Mouse (Mus musculus) heart, adult 8-10 months (tissue): ENCODE results near the gene Syt1. TPM values are rescaled to one million over a fixed set of nuclear protein-coding genes. Genes with fewer than 3 reads are reported as not detected.

Source experiments
- DNase-seq: peaks from one replicate; pipeline ENCODE4 v3.0.0; 2022; ENCODE audit warnings: low spot score
- total RNA-seq, 4 experiments: library from RNA; stranded (reverse); gene quantifications; 2 replicates each; pipeline ENCODE4 v1.2.4; 2022

Syt1 gene
- total RNA-seq, result under 1 TPM; 0.11 to 0.38 (median 0.31) TPM

DNA sequence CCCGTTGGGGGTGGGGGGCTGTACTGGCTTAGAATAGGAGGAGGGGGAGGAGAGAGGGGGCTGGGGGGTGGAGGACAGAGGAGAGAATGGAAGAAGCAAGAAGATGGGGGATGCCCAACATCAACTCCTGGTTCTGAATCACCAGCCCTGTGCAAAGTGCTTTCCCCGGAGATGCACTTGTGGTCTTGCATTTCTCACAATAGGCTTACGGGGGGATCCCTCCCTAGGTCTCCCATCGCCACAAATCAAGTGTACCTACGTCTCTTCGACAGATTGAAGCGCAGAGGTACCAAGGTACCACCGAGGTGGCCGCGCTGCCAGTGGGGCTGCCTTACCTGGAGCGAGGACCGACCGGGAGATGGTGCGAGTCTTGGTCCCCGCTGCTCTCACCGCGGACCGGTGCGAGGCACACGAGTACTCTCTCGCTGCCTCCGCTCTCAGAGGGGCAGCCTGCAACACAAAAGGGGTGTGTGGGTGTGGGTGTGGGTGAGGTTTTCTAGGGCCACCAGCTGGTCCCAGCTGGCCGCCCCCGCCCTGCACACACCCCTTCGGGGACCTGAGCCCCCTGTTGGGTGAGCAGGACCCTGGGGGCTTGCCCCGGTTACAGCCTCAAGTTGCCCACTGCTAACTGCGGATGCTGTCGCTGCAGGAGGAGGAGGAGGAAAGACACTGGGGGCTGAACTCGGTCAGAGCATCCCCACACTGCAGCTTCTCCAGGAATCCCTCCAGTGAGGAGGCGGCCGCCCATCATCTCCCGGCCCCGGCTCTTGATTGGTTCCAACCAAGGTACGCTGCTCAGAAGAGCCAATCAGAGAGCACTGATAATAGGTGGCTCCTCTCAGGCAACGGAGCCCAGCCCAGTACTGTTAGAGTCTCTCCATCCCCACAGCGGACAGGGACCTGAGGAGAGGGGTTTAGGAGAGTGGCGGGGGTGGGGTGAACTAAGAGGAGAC lies at the start of gene Syt1:
Gene Syt1, minus strand, starts transcription at position 742 of the 953 bp plus-strand sequence.
- DNase-seq, result peak; percentile 3

DNA sequence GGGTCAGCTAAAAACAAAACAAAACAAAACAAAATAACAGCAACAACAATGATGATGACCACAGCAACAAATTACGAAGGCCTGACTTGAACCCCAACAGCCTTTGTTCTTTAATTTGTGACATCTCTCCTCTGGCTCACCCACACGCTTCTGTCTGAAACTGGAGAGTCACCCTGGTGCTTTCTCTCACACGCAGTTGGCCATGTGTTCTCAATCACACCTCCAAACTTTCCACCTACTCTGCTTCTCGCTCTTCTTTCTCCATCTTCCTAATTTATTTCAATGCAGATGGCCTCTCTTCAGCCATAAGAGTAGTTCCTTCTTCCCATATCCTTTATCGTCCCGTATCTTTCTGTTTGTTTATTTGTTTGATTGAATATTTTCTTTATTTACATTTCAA lies 45.7 kb upstream of the Syt1 start:
- DNase-seq, result no peak

GRCm38 (mm10) chr10:109047537-109047936 lies 36.8 kb upstream of the Syt1 start:
- no peak for DNase-seq

DNA sequence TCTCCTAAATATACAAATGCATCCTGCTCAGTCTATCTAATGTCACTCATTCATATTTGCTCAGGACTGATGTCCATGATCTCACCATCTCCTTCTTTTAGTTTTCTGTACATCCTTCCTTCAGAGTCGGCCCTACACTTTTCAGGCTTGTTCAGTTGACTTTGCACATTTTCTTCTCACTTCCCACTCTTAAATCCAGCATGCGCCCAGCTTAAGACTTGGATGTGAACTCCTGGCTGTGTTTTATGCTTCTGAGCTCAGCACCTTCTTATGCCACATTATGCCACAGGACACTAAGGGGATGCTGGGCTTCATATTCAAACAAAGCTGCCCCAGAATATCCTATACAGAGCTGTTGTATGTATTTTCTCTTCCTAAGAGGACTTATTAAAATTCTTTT lies 36.2 kb upstream of the Syt1 start:
- DNase-seq, result no peak

DNA sequence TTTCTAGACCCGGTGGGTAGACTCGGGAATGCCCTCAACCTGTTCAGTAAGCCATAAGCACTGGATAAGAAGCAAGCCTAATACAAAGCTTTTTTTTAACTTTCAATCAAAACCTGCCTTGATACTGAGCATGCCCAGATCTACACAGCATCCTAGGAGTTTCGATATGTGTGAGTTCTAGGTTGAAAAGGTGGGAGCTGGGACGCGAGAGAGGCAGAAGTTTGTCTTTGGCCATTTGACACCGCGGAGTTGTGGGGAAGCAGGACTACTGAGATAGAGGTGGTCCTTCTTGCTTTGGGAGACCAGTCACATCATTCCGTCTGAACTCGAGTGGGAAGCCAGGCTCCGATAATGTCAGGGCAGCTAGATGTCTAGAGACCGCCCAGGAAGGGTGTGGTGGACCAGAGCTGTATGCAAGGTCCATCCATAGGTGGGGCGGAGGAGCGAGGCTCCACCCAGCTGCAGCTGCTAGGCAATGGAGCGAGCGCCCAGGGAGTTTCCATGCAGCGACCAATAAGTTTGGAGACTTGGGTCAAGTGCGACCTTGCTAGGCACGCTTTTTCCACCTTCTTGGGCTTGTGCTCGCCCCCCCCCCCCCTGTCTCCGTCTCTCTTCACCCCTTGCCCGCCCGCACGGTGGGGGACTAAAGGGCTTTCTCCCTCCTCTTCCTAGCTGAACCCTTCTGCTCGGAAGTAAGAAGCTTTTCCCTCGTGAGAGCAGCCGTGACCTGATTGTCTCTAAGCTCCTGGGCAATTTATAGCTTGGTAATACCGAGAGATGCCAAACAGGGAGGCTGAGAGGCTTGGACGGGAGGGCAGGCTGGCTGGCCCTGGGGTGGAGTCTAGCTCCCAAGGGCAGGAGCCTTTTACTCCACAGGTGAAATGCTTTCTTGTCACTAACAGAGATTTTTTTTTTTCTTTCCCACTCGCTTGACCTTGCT lies 714 bp upstream of the Syt1 start:
- no peak for DNase-seq

DNA sequence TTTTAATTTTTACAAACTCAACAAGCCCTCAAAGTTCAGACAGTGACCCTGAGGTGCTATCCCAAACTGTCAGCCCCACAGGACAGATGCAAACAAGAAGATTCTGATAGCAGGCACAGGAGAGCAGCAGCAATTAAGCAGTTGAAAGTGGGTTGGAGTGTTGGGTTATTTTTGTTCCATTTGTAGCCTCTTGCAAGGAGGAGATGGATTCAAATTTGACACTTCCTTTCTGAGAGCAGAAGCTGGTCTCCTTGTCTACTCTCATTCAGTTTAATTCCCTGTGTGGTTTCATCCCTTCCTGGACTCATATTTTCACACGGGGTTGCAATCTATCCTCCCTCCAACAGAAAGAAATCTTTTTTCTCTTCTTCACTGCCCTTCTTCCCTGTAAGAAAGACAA lies 951 bp downstream of the Syt1 start:
- DNase-seq, result no peak

GRCm38 (mm10) chr10:109008456-109008855 lies 2.3 kb downstream of the Syt1 start:
- no peak for DNase-seq

- DNase-seq, result no peak
These were observed 7.3 kb downstream of the Syt1 start for GRCm38 (mm10) chr10:109003482-109003881.

DNA sequence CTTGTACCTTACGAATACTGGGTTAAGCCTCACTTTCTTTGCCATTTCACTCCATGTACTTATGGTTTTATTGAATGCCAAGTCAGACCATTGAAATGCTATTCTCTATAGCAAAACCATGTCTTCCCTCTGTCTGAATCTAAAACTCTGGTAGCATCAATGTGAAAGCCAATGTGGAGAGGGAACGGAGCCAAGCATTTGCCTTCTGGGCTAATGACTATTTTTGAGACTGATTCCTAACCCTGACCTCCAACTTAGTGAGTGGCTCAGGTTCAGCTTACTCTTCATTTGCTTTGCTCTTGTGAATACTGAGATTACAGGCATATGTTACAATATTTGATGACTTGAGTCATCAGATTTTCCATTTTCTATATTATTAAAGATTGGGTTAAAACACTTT lies 23.5 kb downstream of the Syt1 start:
- no peak for DNase-seq

DNA sequence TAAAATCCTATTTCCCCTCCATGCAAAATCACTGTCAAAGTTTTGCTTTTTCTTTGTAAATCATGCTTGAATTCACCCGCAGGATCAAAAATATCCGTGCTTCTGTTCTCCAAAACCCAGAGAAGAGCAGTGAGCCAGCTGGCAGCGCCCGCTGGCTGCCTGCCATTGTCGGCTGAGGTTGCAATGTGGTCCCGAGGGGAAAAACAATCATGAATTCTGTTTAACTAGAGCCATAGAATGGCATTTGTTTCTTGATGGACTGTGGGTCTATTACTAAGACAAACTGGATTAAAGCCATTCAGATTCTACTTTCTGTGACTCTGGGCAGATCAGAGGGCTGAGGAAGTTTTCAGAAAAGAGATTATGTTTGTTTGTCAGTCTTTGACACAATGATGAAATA lies 31.1 kb downstream of the Syt1 start:
- DNase-seq, result peak; percentile 21

DNA sequence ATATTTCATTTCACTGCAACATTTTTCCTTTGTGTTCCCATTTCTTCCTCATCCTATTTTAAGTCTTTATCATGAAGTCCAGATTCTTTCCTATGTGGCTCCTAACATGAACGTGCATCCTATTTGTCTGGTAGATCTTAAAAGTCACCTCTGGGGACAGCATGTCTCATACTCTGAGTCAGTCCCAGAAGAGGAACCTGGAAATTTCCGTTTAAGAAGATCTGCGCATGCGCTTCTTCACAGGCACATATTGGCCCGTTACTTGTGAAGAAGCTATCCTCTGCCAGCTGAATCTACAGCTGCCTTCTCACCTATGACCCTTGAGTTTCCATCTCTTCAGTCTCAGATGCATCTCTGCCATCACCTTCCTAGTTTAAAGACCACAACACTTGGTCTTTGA lies 55.8 kb downstream of the Syt1 start:
- DNase-seq, result no peak

- no peak for DNase-seq
These were observed 58.6 kb downstream of the Syt1 start for GRCm38 (mm10) chr10:108952182-108952581.

DNA sequence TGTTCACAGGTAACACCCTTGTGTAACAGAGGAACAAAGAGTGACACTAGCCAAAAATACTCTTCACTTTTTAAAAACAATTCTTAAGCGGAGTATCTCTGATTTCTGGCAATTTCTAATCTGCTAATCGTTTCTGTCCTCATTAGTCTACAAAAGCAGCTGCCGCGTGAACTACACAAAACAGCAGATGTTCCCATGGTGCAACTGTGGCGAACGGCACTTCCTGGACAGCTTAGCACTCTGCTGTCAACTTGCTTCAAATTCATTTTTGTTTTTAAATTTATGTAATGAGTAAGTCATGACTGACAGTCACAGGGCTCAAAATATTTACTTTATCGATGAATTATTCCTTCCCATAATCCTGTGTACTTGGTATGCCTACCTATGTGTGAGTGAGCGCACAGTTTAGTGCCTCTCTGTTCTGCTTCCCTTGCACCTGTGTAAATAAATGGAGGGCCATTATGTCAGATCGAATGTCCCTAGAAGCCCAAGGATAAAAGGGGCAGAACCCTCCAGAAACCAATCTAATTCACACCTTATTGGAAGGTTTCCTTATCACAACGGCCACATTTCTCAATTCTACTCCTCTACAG lies 73.8 kb downstream of the Syt1 start:
- DNase-seq, result no peak

DNA sequence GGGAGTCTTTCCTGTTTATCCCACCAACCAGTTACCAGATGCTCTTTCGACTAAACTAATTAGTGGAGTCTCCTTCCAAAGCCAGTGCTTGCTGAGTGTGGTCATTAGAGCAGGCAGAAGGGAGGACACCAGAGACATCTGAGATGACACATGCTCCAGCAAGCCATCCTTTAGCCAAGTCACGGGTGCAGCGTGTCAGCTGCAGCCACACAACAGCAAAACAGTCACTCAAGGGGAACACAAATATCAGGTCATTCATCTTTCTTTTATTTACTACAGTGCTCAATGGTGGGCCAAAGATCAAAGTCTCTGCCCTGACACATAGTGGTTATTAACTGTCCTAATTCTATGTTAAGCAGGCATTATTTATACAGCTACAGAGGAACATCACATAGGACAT lies 80.5 kb downstream of the Syt1 start:
- DNase-seq, result no peak

DNA sequence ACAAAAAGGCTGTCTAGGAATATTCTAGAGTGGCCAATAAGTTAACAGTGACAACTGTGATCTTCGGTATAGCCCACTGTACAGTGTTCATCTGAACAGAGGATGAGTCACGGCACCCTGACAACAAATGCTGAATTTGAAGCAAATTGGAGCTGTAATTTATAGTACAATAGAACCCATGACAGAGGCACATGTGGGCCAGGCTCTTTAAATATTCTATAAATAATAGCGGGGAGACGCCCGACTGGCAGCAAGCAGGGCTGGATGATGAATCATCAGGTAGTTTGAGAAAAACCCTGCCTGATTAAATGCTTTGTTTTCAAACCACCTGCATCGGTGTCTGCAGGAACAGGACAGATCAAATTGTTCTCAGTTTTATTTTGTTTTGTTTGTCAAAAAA lies 81.1 kb downstream of the Syt1 start:
- no peak for DNase-seq

DNA sequence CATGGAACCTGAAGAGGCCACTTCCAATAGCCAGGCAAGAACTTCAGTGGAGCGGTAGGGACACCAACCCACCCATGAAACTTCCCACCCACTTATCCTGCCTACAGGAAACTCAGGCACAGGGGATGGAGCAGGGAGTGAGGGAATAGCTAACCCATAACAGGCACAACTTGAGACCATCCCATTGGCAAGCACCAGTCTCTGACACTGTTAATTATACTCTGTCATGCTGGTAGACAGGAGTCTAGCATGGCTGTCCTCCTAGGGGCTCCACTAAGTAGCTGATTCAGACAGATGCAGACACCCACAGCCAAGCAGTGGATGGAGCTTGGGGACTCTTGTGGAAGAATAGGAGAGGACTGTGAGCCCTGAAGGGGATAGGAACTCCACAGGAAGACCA lies 105.5 kb downstream of the Syt1 start:
- DNase-seq, result no peak

- no peak for DNase-seq
These were observed 106.4 kb downstream of the Syt1 start for GRCm38 (mm10) chr10:108904371-108904770.

GRCm38 (mm10) chr10:108896529-108896928 lies 114.3 kb downstream of the Syt1 start:
- DNase-seq, result peak; percentile 40

- no peak for DNase-seq
These were observed 117.5 kb downstream of the Syt1 start for GRCm38 (mm10) chr10:108893288-108893687.

DNA sequence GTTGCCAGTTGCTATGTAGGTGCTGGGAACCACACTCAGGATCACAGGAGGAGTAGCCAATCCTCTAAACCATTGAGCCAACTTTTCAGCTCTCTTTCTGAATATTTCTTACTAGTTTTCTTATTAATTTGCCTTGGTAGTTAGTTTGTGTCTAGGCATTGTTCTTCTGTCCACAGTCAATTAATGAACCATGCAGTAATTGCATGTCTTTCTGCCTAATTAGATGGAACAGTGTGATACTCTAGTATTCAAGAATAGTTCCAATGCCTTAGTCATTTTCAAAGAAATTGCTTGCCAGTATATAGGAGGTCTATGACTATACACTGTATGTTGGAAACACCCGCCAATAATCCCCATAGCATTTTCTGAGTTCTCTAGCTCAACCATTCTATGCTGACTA lies 118.3 kb downstream of the Syt1 start:
- DNase-seq, result no peak

DNA sequence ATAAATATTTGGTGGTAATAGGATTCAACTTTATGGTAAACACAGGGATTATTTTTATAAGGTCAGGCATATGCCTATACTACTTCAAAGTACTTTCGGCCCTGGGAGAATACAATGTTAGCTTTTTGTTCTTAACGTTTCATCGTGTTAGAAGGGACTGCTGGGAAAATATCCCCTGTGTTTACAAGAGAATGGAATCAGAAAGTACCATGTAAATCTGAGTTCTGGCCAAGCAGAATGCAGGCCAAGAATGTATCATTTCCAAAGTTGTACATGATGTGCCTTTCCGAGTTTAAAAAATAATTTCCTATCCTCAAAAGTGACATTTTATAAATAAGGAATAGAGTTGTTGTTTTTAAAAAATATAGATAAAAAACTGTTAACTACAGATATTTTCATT lies 121.7 kb downstream of the Syt1 start:
- peak; percentile 11 for DNase-seq

DNA sequence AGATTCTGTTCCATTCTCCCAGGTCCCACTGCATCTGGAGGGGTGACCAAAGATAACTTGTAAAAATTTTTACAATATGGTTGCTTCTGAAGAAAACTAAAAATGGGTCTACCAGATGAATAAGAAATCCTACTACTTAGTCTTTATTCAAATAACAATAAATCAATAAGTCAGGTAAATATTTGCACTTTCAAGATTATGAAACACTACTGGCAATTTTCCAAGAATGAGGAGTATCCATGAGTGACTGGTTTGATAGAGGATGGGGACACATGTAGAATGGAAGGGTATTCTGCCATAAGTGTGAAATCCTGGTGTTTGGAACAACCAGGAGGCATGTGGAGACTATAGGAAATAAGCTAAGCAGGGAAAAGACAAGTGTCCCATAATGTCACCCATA lies 124.0 kb downstream of the Syt1 start:
- no peak for DNase-seq
